Mouse (Mus musculus): ENCODE data around the gene Lama5.
"Not testable (repeated sequence)": the region's sequence is repeated elsewhere in the genome, so short reads cannot be mapped to it uniquely, and the experiment has no call there.

Lama5 gene

GRCm38 (mm10) chr2:180225762-180226378, at the start of gene Lama5:
Gene Lama5 (minus strand): TSS chr2:180225859.
- in situ Hi-C loops (cut with MboI; ENCODE audit: low sequenced_read_pairs), result no loop called here

- in situ Hi-C loops (cut with MboI; ENCODE audit: low sequenced_read_pairs), result loop anchor here (5.0 kb wide), 1 partner anchor 68 kb away; no protein-coding TSS in a partner anchor
Observed at GRCm38 (mm10) chr2:180274523-180274922, 48.9 kb upstream of the Lama5 start.

DNA sequence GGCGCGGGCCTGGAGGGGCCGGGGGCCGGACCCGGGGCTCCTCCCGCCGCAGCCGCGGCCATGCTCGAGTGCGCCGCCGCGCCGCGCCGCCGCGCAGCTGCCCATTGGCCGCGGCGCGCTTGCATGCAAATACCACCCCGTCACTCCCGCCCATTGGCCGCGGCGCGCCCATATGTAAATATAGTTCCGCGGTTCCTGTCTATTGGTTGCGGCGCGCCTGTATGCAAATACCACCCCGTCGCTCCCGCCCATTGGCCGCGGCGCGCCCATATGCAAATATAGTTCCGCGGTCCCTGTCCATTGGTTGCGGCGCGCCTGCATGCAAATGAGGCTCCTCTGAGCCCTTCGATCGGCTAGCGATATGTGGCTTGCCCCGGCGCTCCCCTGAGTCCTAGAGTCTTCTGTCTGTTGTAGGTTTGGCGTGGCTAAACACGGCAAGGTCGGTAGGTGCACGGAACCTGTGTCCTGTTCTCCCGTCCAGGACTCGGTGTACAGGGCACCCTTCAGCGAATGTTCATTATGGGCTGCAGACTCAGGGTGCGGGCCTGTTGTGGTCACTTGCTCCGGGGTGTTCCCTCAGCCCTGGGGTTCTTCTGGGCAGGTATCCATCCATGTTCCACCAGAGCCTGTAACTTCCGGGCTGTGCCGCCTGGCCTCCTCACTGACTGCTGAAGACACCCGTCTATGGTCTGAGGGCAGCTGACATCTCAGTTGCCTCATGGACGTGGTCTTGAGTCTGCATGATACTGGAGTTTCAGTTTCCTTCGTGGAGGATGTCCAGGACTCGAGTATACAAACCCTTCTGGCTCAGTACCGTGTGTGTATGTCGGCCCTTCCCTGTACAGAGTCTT, 48.0 kb upstream of the Lama5 start, which contains the start of gene Cables2:
Gene Cables2, minus strand, starts transcription at position 103 of the 851 bp plus-strand sequence.
- in situ Hi-C loops (cut with MboI; ENCODE audit: low sequenced_read_pairs), result loop anchor here (5.0 kb wide), 1 partner anchor 69 kb away; no protein-coding TSS in a partner anchor

DNA sequence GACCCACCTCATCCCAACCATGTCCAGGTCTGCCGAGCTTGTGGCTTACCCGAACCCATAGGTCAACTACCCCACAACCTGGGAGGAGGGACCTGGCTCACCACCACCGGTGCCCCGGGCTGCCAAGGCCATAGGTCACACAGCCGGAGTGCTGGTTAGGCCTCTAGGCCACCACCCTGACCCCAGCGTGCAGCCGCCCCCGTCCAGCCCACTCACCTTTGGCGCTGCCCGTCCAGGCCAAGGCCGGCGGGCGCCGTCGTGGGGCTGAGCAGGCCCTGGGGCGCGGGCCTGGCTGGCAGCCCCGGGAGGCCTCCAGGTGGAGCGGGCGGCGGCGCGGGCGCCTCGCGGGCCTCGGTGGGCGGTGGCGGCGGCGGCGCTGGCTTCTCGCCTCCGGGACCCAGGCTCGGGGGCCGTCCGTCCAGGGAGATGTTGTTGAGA, 47.2 kb upstream of the Lama5 start:
- in situ Hi-C loops (cut with MboI; ENCODE audit: low sequenced_read_pairs), result loop anchor here (5.0 kb wide), 1 partner anchor 69 kb away; no protein-coding TSS in a partner anchor

GRCm38 (mm10) chr2:180271804-180272395, 46.2 kb upstream of the Lama5 start:
- in situ Hi-C loops (cut with MboI; ENCODE audit: low sequenced_read_pairs), result loop anchor here (5.0 kb wide), 1 partner anchor 70 kb away; no protein-coding TSS in a partner anchor

DNA sequence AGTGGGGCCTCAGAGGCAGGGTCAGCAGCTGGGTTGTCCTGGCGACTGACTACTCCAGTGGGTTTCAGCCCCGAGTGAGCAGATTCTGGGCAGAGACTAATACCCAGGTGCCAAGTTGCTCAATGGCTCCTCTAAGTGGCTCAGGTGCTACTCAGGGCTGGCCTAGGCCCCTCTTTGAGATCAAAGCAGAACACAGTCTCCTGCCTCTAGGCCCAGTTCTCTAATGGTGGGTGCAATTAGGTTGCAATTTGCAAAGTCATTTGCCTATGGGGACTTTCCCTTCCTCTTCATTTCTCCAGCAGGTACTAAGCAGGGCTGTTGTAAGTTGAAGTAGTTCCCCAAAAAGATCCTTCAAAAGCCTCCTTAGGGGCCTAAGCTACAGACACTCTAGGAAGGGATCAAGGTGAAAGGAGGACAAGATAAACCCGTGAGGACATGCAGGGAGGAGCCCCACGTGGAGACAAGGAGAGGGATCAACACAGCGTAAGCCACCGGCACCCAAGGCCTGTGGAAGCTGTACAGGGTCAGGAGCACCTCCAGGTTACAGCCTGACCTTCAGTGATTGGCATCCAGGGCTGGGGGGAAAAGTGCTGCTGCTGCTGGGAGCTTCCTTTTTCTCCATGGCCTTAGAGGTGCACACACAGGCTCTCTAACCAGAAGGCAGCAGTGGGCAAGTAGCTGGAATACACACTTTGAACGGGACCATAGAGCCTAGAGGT, 45.0 kb upstream of the Lama5 start:
- in situ Hi-C loops (cut with MboI; ENCODE audit: low sequenced_read_pairs), result loop anchor here (5.0 kb wide), 1 partner anchor 72 kb away; no protein-coding TSS in a partner anchor

DNA sequence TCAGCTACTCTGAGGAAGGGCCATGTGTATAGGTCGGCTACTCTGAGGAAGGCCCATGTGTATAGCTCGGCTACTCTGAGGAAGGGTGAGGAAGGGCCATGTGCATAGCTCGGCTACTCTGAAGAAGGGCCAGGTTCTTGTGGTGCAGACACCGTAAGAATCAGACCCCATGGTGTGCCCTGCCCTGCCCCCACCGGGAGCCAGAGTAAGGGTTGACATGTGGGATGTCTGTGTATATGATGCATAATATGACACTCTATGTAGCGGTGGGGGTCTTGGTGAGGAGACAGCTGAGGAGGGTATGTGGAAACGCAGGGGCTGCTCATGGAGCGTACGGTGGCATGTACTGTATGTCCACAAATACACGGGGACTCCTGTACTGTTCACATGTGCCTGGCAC, 43.7 kb upstream of the Lama5 start:
- in situ Hi-C loops (cut with MboI; ENCODE audit: low sequenced_read_pairs), result no loop called here

- in situ Hi-C loops (cut with MboI; ENCODE audit: low sequenced_read_pairs), result no loop called here
Observed at GRCm38 (mm10) chr2:180267955-180268354, 42.3 kb upstream of the Lama5 start.

GRCm38 (mm10) chr2:180262891-180263290, 37.2 kb upstream of the Lama5 start:
- in situ Hi-C loops (cut with MboI; ENCODE audit: low sequenced_read_pairs), result no loop called here

GRCm38 (mm10) chr2:180262441-180262840, 36.8 kb upstream of the Lama5 start:
- in situ Hi-C loops (cut with MboI; ENCODE audit: low sequenced_read_pairs), result no loop called here

GRCm38 (mm10) chr2:180261901-180262300, 36.2 kb upstream of the Lama5 start:
- in situ Hi-C loops (cut with MboI; ENCODE audit: low sequenced_read_pairs), result no loop called here

DNA sequence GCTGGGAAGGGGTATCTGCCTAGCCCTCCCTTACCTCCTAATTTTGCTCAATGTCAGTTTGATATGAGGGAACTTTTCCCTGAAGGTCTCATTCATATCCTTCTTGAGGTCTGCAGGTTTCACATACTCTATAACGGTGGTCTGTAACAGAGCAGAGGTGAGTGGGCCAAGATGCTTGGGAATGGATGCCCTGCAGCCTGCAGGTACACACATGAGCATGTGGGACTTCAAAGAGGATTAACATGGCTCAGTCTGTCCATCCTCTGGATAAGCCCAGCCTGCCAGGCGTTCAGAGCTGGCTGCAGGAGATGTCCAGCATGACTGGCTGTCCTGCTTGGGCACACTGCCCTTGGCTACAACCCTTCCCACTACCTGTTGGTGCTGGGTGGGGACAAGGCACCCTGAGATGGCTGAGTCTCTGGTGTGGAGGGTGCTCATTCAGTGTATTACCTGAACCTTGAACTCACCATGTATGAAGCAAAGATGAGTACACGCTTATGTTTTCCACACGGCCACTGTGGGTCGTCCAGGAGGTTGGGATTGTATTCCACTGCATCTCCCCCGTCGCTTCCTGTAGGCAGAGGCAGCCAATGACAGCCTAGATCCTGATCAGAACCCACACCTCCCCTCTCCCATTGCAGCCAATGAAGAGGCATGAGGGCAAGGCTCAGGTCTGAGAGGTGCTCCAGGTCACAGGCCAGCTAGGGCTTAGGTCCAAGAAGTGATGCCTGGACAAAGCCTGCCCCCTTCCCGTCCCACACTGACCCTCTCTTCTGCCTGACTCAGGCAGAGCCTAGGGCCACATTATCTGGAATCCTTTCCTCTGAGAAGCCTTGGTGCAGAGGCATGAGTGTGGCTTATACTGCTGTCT, 35.2 kb upstream of the Lama5 start:
- in situ Hi-C loops (cut with MboI; ENCODE audit: low sequenced_read_pairs), result no loop called here

DNA sequence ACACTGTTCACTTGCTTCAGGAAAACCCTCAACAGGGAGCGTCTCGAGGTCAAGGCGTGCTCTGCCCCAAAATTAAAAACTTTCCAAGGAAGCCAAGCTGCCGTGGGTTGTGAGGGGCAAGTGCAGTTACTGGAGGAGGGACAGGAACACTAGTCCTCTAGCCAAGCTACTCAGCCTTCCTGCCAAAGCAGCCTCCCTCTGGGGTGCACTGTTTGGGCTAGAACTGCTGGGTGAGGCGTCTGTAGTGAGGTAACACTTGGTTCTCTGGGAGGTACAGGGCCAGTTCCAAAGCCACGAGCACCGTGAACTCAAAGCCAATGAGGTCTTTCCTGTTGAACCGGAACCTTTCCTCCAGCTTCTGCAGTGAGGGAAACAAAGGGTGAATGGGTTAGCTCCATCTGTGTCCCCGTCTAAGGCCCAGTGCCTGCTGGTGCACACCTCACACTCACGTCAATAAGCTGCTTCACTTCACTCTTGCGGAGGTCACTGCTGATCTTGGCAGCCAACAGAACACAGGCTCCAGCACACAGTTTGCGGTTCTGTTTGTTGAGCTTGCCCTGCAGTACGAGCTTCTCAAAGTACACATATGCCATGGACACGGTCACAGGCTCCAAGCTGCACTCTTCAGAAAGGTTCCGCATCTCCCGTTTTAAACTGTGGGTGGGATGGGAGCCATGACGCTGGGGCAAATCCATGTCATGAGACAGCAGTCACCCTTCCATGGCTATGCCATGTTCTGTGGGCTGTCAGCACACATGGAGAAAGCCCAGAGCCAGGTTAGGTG, 34.4 kb upstream of the Lama5 start:
- in situ Hi-C loops (cut with MboI; ENCODE audit: low sequenced_read_pairs), result not testable (repeated sequence)

GRCm38 (mm10) chr2:180258951-180259484, 33.4 kb upstream of the Lama5 start:
- in situ Hi-C loops (cut with MboI; ENCODE audit: low sequenced_read_pairs), result not testable (repeated sequence)

DNA sequence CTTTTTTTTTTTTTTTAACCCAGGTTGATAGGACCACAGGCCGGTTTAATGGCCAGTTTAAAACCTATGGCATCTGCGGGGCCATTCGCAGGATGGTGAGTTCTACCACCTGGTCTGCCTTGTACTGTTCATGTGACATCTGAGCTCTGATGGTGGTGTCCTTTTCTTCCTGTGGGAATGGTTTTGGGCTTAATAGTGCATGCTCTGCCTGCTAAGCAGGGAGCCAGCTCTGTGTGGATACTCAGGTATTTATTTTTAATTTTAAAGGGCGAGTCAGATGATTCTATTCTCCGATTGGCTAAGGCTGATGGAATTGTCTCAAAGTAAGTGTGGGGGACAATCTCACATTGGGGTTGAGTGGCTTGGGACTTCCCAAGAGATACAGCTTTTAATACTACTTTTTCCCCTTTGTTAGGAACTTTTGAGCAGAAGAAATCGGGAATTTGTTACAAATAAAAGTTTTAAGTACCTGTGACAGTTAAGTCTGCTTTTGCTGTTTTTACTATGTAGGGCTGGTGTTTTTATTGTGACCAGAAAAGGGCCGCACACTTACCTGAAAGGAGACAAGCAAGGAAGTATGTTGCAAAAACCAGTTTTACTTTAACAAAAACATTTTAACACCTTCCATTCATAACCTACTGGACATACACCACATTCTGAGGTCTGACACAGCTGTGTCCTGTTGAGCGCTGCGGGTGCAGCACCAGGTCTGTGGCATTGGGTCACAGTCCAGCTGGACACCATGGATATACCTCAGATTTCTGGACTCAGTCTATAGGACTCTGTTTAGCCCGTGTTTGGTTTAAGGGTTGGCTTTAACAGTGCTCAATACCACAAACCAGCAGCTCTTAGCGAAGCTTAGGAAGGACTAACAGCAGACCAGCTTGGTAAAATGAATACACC, 32.6 kb upstream of the Lama5 start:
- in situ Hi-C loops (cut with MboI; ENCODE audit: low sequenced_read_pairs), result no loop called here

- in situ Hi-C loops (cut with MboI; ENCODE audit: low sequenced_read_pairs), result no loop called here
Observed at GRCm38 (mm10) chr2:180257001-180257521, 31.4 kb upstream of the Lama5 start, which contains the start of gene Rps21. Gene Rps21 (plus strand): TSS chr2:180257377.

DNA sequence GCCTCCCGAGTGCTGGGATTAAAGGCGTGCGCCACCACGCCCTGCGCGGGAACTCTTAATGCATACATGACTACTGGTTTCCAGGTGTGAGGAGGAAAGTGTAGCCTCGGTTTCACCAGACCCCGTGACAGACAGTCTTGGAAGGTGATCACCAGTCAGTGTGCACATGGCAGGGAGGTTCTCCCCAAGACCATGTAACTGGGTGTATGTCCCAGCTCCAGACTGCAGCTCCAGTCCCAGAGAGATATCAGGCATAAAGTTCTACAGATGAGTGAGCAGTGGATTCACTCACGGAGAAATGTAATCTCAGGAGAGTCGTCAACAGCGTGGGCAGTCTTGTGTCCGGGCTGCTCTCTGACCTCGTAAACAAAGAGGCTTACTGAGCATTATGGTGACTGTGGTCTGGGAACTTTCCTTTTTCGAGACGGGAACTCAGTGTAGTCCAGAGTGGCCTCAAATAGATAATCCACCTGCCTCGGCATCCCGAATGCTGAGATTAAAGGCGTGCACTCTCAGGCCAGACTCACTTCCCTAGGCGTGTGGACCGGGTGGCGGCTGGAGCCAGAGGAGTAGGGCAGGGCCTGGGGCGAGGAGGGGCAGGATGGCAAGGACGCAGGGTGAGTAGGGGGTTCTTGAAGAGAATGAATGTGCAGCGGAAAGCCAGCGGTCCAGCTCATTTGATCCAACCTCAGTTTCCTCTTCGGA, 30.8 kb upstream of the Lama5 start:
- in situ Hi-C loops (cut with MboI; ENCODE audit: low sequenced_read_pairs), result no loop called here
